ENCODE assay signal across 7 mouse cellular contexts in genomic region chr5:143526698-143527331, GRCm38 (mm10). TPM values are rescaled to one million over a fixed set of nuclear protein-coding genes. Genes with fewer than 3 reads are reported as not detected.
A peak's percentile ranks its signal among the peaks of the same experiment; 100 is the strongest.
DNase-seq lines count a peak whose midpoint lies in the region; ATAC-seq and TF ChIP-seq lines count a peak whose summit lies in the region.

No protein-coding gene starts in this region.

- no peaks in the 10 kb centered on the region for H3K4me1 ChIP-seq in ES-Bruce4 (ENCODE audit: control insufficient read depth, insufficient read depth, low read length)
- peaks cover 17% of the 10 kb centered on the region for H3K4me1 ChIP-seq in intestine, embryonic 14.5 days (replicated peaks; ENCODE audit: control insufficient read depth, insufficient read depth, low read length)
- H3K4me1 ChIP-seq in lung, embryonic 16.5 days (replicated peaks; ENCODE audit: control insufficient read depth, insufficient read depth, low read length), result peaks cover 35% of the 10 kb centered on the region

- ATAC-seq in erythroblast, adult 5-6 weeks (replicated peaks; ENCODE audit: low FRiP score, poor library complexity, severe bottlenecking), result peak; percentile 31
- no peak for ATAC-seq in intestine, embryonic 14.5 days (replicated peaks; ENCODE audit: low FRiP score, low TSS enrichment, low read depth)
- no peak for ATAC-seq in lung, embryonic 16.5 days (ENCODE audit: low read depth)

- TF ChIP-seq EP300 in ES-Bruce4 (IDR thresholded peaks at IDR 0.05; ENCODE audit: insufficient read depth, low read depth, low read length), result no peak

- DNase-seq in A20 (ENCODE audit: low read depth, low spot score), result peak; percentile 77
- DNase-seq in intestine, embryonic 14.5 days (ENCODE audit: low spot score), result peak; percentile 77
- DNase-seq in retina, embryonic 14.5 days (ENCODE audit: low spot score), result peak; percentile 26
- DNase-seq in right cerebral cortex, postnatal 36 days (ENCODE audit: low spot score in 2 of 2), result no peak

- no peak for TF ChIP-seq CTCF in ES-Bruce4 (IDR thresholded peaks at IDR 0.05; ENCODE audit: low read depth, low read length)

- TF ChIP-seq POLR2A in ES-Bruce4 (IDR thresholded peaks at IDR 0.05; ENCODE audit: insufficient read depth, low read length), result no peak

- H3K9me3 ChIP-seq in ES-Bruce4 (replicated peaks; ENCODE audit: control insufficient read depth, insufficient read depth, low read length, poor library complexity, severe bottlenecking), result no peaks in the 10 kb centered on the region
- H3K9me3 ChIP-seq in intestine, embryonic 14.5 days (ENCODE audit: control insufficient read depth, low read length), result no peaks in the 10 kb centered on the region
- H3K9me3 ChIP-seq in lung, embryonic 16.5 days (ENCODE audit: control insufficient read depth, low read length), result no peaks in the 10 kb centered on the region

- H3K9ac ChIP-seq in ES-Bruce4 (ENCODE audit: low read depth, poor library complexity, severe bottlenecking), result peak overlapping the region; percentile 98
- H3K9ac ChIP-seq in intestine, embryonic 14.5 days (ENCODE audit: low read length), result peak overlapping the region; percentile 99
- H3K9ac ChIP-seq in lung, embryonic 16.5 days (ENCODE audit: low read length), result peak overlapping the region; percentile 100

- 1% methylated on average over 28 of the region's 28 CpGs for WGBS in intestine, embryonic 14.5 days
- WGBS in lung, embryonic 16.5 days, result under 1% methylated on average over 28 of the region's 28 CpGs

- H3K4me3 ChIP-seq in ES-Bruce4 (ENCODE audit: low read depth, low read length), result peak overlapping the region; percentile 99
- H3K4me3 ChIP-seq in intestine, embryonic 14.5 days (ENCODE audit: low read depth, low read length), result peak overlapping the region; percentile 69
- H3K4me3 ChIP-seq in lung, embryonic 16.5 days (ENCODE audit: low read length), result peak overlapping the region; percentile 98

- H3K27ac ChIP-seq in ES-Bruce4 (ENCODE audit: insufficient read depth, low read length), result no peak overlapping the region
- H3K27ac ChIP-seq in intestine, embryonic 14.5 days (ENCODE audit: low read depth), result peak overlapping the region; percentile 98
- H3K27ac ChIP-seq in lung, embryonic 16.5 days (ENCODE audit: low read length), result peak overlapping the region; percentile 100

- no peaks in the 10 kb centered on the region for H3K36me3 ChIP-seq in ES-Bruce4 (ENCODE audit: control insufficient read depth, insufficient read depth, low read length, poor library complexity, severe bottlenecking)
- 0 out of 2 replicates have a peak, but pooled peaks cover 5% of the 10 kb centered on the region for H3K36me3 ChIP-seq in intestine, embryonic 14.5 days (ENCODE audit: control insufficient read depth, insufficient read depth, low read length)
- no peaks in the 10 kb centered on the region for H3K36me3 ChIP-seq in lung, embryonic 16.5 days (ENCODE audit: control insufficient read depth, insufficient read depth, low read length)

- peak overlapping the region; percentile 76 for H3K4me2 ChIP-seq in intestine, embryonic 14.5 days (ENCODE audit: low read length)
- peak overlapping the region; percentile 82 for H3K4me2 ChIP-seq in lung, embryonic 16.5 days (ENCODE audit: low read depth, low read length)

- H3K27me3 ChIP-seq in ES-Bruce4 (ENCODE audit: control insufficient read depth, insufficient read depth, low read length, poor library complexity, severe bottlenecking), result no peaks in the 10 kb centered on the region
- H3K27me3 ChIP-seq in intestine, embryonic 14.5 days (replicated peaks; ENCODE audit: control insufficient read depth, insufficient read depth, low read length), result no peaks in the 10 kb centered on the region
- H3K27me3 ChIP-seq in lung, embryonic 16.5 days (ENCODE audit: control insufficient read depth, insufficient read depth, low read depth, low read length), result no peaks in the 10 kb centered on the region

RNA-seq across cellular contexts. Expression of gene Rac1, which starts 1.0 kb away (rescaled TPM):
- polyA plus RNA-seq in ES-Bruce4 (2011; ENCODE audit: insufficient read depth, insufficient read length, low read depth, missing spikeins), result 278 and 296 TPM in 2 replicates
- total RNA-seq in erythroblast, adult 5-6 weeks (2015; ENCODE audit: low replicate concordance), result 122 and 144 TPM in 2 replicates
- total RNA-seq in erythroblast, adult 5-6 weeks (2017; ENCODE audit: low replicate concordance), result 42.5 and 72.4 TPM in 2 replicates
- 439 and 475 TPM in 2 replicates for polyA plus RNA-seq in intestine, embryonic 14.5 days (2014; fragmentation: Nextera tagmentation; extraction: Ambion mirVana)
- polyA plus RNA-seq in lung, embryonic 16.5 days (2015; fragmentation: Nextera tagmentation; extraction: Ambion mirVana), result 329 and 475 TPM in 2 replicates

Comparison
In these comparisons a context has a peak if more than half of its experiments do, and no peak if none do; other contexts are left out.
1. DNase-seq: peak in A20 (single experiment), intestine, embryonic 14.5 days (single experiment) and retina, embryonic 14.5 days (single experiment); none in right cerebral cortex, postnatal 36 days (0 of 2).
2. Peak in every context shown above with its lines, with median percentiles within 50 percentile points of each other: H3K4me3 ChIP-seq and H3K9ac ChIP-seq.